Mouse (Mus musculus): ENCODE results near the gene Insrr.

GRCm38 (mm10) chr3:87849117-87849516, 52.4 kb downstream of the Insrr start:
- TF ChIP-seq CTCF (conservative IDR thresholded peaks at IDR 0.05; ENCODE audit: low read length), result no peak
- no peak for TF ChIP-seq POU5F1 (IDR thresholded peaks at IDR 0.05; ENCODE audit: borderline replicate concordance, low read length)
- no peak for TF ChIP-seq NANOG (IDR thresholded peaks at IDR 0.05; ENCODE audit: borderline replicate concordance, low read length)

Data from E14TG2a.4 (cell line).